Mouse (Mus musculus) CD4-positive helper T cell, adult 2 months (primary cell): ENCODE results near the gene Ahnak.
"Not testable (repeated sequence)": the region's sequence is repeated elsewhere in the genome, so short reads cannot be mapped to it uniquely, and the experiment has no call there.

Source experiments
- DNase-seq: peaks from one replicate; pipeline ENCODE4 v3.0.0-alpha.2; 2012; ENCODE audit warnings: low read depth, missing footprints, low spot score

Gene Ahnak

GRCm38 (mm10) chr19:9065621-9066561, 76.8 kb downstream of the Ahnak start:
- DNase-seq = peak; percentile 83

GRCm38 (mm10) chr19:9067292-9067691, 78.2 kb downstream of the Ahnak start:
- DNase-seq = peak; percentile 61

- DNase-seq = no peak
Observed at GRCm38 (mm10) chr19:9069687-9070307, 80.7 kb downstream of the Ahnak start.

- no peak for DNase-seq
Observed at GRCm38 (mm10) chr19:9070316-9070715, 81.2 kb downstream of the Ahnak start.

GRCm38 (mm10) chr19:9071456-9072156, 82.5 kb downstream of the Ahnak start:
- DNase-seq = no peak

- no peak for DNase-seq
Observed at GRCm38 (mm10) chr19:9072157-9072530, 83.1 kb downstream of the Ahnak start.

GRCm38 (mm10) chr19:9073776-9074411, 84.8 kb downstream of the Ahnak start:
- DNase-seq = no peak

- DNase-seq = no peak
Observed at GRCm38 (mm10) chr19:9074424-9074823, 85.3 kb downstream of the Ahnak start.

GRCm38 (mm10) chr19:9075558-9075957, 86.5 kb downstream of the Ahnak start:
- DNase-seq = no peak

GRCm38 (mm10) chr19:9076035-9076434, 87.0 kb downstream of the Ahnak start:
- DNase-seq = no peak

- DNase-seq = no peak
Observed at GRCm38 (mm10) chr19:9076982-9077660, 88.0 kb downstream of the Ahnak start.

- peak; percentile 56 for DNase-seq
Observed at GRCm38 (mm10) chr19:9079916-9080315, 90.8 kb downstream of the Ahnak start.

GRCm38 (mm10) chr19:9081311-9082190, 92.5 kb downstream of the Ahnak start:
- DNase-seq = no peak

GRCm38 (mm10) chr19:9082191-9083009, 93.3 kb downstream of the Ahnak start:
- DNase-seq = peak; percentile 90

- DNase-seq = no peak
Observed at GRCm38 (mm10) chr19:9083010-9083355, 93.9 kb downstream of the Ahnak start.

GRCm38 (mm10) chr19:9083892-9084291, 94.8 kb downstream of the Ahnak start:
- DNase-seq = not testable (repeated sequence)

- DNase-seq = no peak
Observed at GRCm38 (mm10) chr19:9087821-9088220, 98.7 kb downstream of the Ahnak start, which contains the start of gene Scgb1a1. Gene Scgb1a1, minus strand, starts transcription at chr19:9087958.

GRCm38 (mm10) chr19:9090191-9090590, 101.1 kb downstream of the Ahnak start:
- DNase-seq = no peak

- no peak for DNase-seq
Observed at GRCm38 (mm10) chr19:9090709-9091108, 101.6 kb downstream of the Ahnak start.
